Mouse (Mus musculus) ES-E14 (cell line): ENCODE measurements at regions not wholly inside any gene's neighbourhood (a gene's known extent, or its start where the extent isn't known, plus 50 kb on each side); places are given as distances from the start of the nearest gene placed in this dataset.

Experiments
- DNase-seq: peaks from one replicate; pipeline ENCODE4 v3.0.0-alpha.2; 2013; ENCODE audit warnings: low read depth, low spot score
- H3K27ac ChIP-seq: 2 replicates; pipeline ENCODE4 v1.5.1; 2012; ENCODE audit warnings: low read depth, mild to moderate bottlenecking, low read length, moderate library complexity, mixed read lengths; ENCODE audit not compliant: poor library complexity, insufficient read depth, severe bottlenecking
- H3K36me3 ChIP-seq: 2 replicates; pipeline ENCODE4 v1.6.1; 2012; ENCODE audit warnings: mild to moderate bottlenecking, low read length, moderate library complexity, mixed read lengths; ENCODE audit not compliant: control insufficient read depth, poor library complexity, insufficient read depth, severe bottlenecking
- H3K4me1 ChIP-seq, 2 experiments: fragments of 150-350 bp in 1 of 2; sonication (generic) in 1 of 2; 2 replicates each; pipeline ENCODE4 v1.6.1; 2012; ENCODE audit warnings: low read length in 2 of 2, mild to moderate bottlenecking in 1 of 2, mixed read lengths in 1 of 2; ENCODE audit not compliant: control insufficient read depth in 2 of 2, insufficient read depth in 2 of 2, poor library complexity in 1 of 2
- H3K4me3 ChIP-seq, 2 experiments: fragments of 150-350 bp in 1 of 2; sonication (generic) in 1 of 2; 2 replicates each; pipeline ENCODE4 v1.5.1; 2012; ENCODE audit warnings: low read length in 2 of 2, low read depth in 1 of 2, mild to moderate bottlenecking in 1 of 2, mixed read lengths in 1 of 2; ENCODE audit not compliant: insufficient read depth in 1 of 2, poor library complexity in 1 of 2, severe bottlenecking in 1 of 2
- H3K9ac ChIP-seq: 2 replicates; pipeline ENCODE4 v1.6.1; 2012; ENCODE audit warnings: low read depth, mild to moderate bottlenecking, low read length, mixed read lengths; ENCODE audit not compliant: poor library complexity, insufficient read depth, severe bottlenecking
- H3K9me3 ChIP-seq: fragments of 150-350 bp; sonication (generic); 2 replicates; pipeline ENCODE4 v1.6.1; 2012; ENCODE audit warnings: low read depth, mild to moderate bottlenecking, low read length; ENCODE audit not compliant: control insufficient read depth, insufficient read depth
- CHD2 ChIP-seq: IDR thresholded peaks from 2 replicates; pipeline ENCODE4 v1.6.1; 2014; ENCODE audit warnings: mild to moderate bottlenecking, low read depth, low read length, inconsistent platforms
- HCFC1 ChIP-seq: IDR thresholded peaks from 2 replicates; pipeline ENCODE4 v1.6.1; 2012; ENCODE audit warnings: low read length, inconsistent platforms, borderline replicate concordance; ENCODE audit not compliant: insufficient read depth
- MAFK ChIP-seq: IDR thresholded peaks from 2 replicates; pipeline ENCODE4 v1.6.1; 2014; ENCODE audit warnings: mild to moderate bottlenecking, low read depth, low read length, inconsistent platforms; ENCODE audit not compliant: insufficient read depth
- ZC3H11A ChIP-seq: IDR thresholded peaks from 2 replicates; pipeline ENCODE4 v1.6.1; 2012; ENCODE audit warnings: low read depth, mild to moderate bottlenecking, inconsistent platforms, low read length, borderline replicate concordance
- ZNF384 ChIP-seq: IDR thresholded peaks from 2 replicates; pipeline ENCODE4 v1.6.1; 2012; ENCODE audit warnings: low read depth, low read length, inconsistent platforms
- in situ Hi-C, 2 experiments: fragments of 600-800 bp; cut with MboI; formaldehyde crosslinking; loops; one replicate each; pipeline ENCODE4 v1.15.1; 2025; ENCODE audit warnings: low sequenced_read_pairs in 2 of 2, inconsistent platforms in 1 of 2; ENCODE audit not compliant: unreplicated experiment in 2 of 2

- Histone ChIP-seq H3K4me3 (no peak overlapping the region), H3K9me3 (no peaks in the 10 kb centered on the region), H3K36me3 (no peaks in the 10 kb centered on the region), H3K9ac (no peak overlapping the region), H3K4me1 (no peaks in the 10 kb centered on the region), H3K27ac (no peak overlapping the region)
- DNase-seq, result no peak
- no peak for TF ChIP-seq MAFK
- TF ChIP-seq ZC3H11A, result no peak
- no peak for TF ChIP-seq HCFC1
- TF ChIP-seq CHD2, result no peak
- no peak for TF ChIP-seq ZNF384
- in situ Hi-C loops, result no loop called here
Measured at GRCm38 (mm10) chr11:112930186-112930808, 148.3 kb downstream of the Sox9 start.

- no peak overlapping the region for H3K27ac ChIP-seq
- TF ChIP-seq ZNF384 (no peak), MAFK (no peak), ZC3H11A (no peak), HCFC1 (no peak), CHD2 (no peak)
- H3K36me3 ChIP-seq, result no peaks in the 10 kb centered on the region
- no peak for DNase-seq
- H3K9me3 ChIP-seq, result no peaks in the 10 kb centered on the region
- no peak overlapping the region for H3K4me3 ChIP-seq
- no peaks in the 10 kb centered on the region for H3K4me1 ChIP-seq
- no peak overlapping the region for H3K9ac ChIP-seq
- in situ Hi-C loops, result no loop called here
Measured at GRCm38 (mm10) chr11:112938035-112938434, 156.0 kb downstream of the Sox9 start.

DNA sequence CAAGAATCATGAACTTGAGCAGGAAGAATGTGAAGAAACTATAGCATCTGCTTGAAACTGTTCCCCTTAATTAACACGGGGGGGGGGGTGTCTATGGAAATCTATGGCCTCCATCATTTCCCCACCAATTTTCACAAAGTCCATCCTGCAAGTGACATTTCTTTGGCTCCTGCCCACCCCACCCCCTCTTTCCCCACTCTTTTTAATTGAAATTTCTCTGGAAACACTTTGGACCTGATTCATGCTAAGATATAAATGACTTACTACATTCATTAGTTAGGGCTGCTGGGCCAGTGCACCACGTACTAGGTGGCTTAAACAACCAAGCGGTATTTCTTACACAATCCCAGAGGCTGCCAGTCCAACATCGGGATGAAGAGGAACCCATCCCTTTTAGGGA lies 169.4 kb downstream of the Sox9 start:
- no peak for DNase-seq
- Histone ChIP-seq H3K4me1 (no peaks in the 10 kb centered on the region), H3K9ac (no peak overlapping the region), H3K4me3 (no peak overlapping the region), H3K36me3 (no peaks in the 10 kb centered on the region), H3K27ac (no peak overlapping the region), H3K9me3 (no peaks in the 10 kb centered on the region)
- no peak for TF ChIP-seq CHD2
- no peak for TF ChIP-seq ZC3H11A
- TF ChIP-seq HCFC1, result no peak
- TF ChIP-seq MAFK, result no peak
- no peak for TF ChIP-seq ZNF384
- in situ Hi-C loops, result no loop called here

DNA sequence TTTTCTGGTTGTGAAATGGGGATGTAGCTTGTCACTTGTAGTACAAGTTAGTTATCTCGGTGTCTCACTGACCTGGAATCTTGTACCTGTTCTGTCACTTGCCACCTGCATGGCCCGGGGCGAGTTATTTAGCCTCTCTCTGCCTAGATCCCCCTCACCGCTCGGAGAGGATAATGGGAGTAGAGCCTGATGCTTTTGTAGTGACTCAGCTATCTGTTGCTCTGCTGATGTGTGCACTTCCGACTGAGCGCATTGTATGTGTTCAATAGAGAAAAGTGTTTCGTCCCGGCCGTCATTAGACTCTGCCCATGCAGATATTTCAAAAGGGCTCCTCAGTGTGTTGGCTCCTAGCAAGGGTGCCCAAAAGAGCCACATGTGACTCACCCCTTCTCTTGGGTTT lies 170.3 kb downstream of the Sox9 start:
- H3K36me3 ChIP-seq, result no peaks in the 10 kb centered on the region
- in situ Hi-C loops, result no loop called here
- no peaks in the 10 kb centered on the region for H3K9me3 ChIP-seq
- no peaks in the 10 kb centered on the region for H3K4me1 ChIP-seq
- no peak overlapping the region for H3K27ac ChIP-seq
- no peak overlapping the region for H3K4me3 ChIP-seq
- no peak overlapping the region for H3K9ac ChIP-seq
- TF ChIP-seq MAFK, result no peak
- TF ChIP-seq ZC3H11A, result no peak
- no peak for TF ChIP-seq ZNF384
- TF ChIP-seq CHD2, result no peak
- no peak for TF ChIP-seq HCFC1
- no peak for DNase-seq
